Mouse (Mus musculus) retina, adult 2 months (tissue): ENCODE data around the gene Sec61a1.

ENCODE experiments used
- DNase-seq: peaks from one replicate; pipeline ENCODE4 v3.0.0-alpha.2; 2012; ENCODE audit warnings: low read depth, low spot score

Gene Sec61a1

GRCm38 (mm10) chr6:88518404-88519263, at the start of gene Sec61a1:
Gene Sec61a1 (minus strand): TSS chr6:88518905.
- DNase-seq, result peak; percentile 85

- no peak for DNase-seq
Measured at GRCm38 (mm10) chr6:88566676-88567075, 48.0 kb upstream of the Sec61a1 start.

DNA sequence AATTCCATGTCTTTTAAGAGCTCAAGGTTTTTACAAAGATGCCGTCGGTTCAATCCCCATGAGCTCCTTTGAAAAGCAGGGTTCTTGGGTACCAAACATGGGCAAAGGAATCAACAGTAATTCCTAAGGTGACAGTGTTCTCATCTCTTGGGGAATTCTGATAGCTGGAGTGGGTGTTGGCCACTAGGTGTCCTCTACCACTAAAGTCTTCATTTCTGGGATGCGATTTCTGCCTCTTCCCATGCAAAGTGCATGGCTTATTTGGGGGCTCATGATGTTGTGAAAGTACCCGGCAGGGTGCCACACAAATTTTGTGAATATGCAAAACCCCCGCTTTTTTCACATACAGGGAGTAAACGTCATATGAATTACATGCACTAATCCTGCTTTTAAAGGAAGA, 46.3 kb upstream of the Sec61a1 start:
- DNase-seq, result no peak

GRCm38 (mm10) chr6:88560156-88560555, 41.5 kb upstream of the Sec61a1 start:
- no peak for DNase-seq

DNA sequence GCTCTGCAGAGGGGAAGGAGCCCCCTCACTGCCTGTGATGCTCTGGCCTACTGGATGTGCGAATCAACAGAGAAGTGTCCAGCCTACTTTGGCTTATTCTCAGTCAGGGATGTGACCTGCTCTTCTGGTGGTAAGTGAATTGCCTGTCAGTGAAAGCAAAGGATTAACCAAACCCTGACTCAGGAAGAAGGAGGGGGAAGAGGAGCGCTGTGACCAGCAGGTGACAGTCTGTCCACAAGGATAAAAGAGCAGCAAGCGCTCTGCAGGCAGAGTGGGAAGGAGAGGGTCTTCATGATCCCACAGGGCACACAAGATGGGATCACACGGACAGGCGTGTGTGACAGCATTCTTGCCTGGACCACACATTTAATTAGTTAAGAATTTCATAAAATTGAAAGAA, 41.0 kb upstream of the Sec61a1 start:
- DNase-seq, result peak; percentile 13

- DNase-seq, result peak; percentile 11
Measured at GRCm38 (mm10) chr6:88558076-88558475, 39.4 kb upstream of the Sec61a1 start.

GRCm38 (mm10) chr6:88557548-88557947, 38.8 kb upstream of the Sec61a1 start:
- no peak for DNase-seq

- no peak for DNase-seq
Measured at GRCm38 (mm10) chr6:88549916-88550315, 31.2 kb upstream of the Sec61a1 start.

DNA sequence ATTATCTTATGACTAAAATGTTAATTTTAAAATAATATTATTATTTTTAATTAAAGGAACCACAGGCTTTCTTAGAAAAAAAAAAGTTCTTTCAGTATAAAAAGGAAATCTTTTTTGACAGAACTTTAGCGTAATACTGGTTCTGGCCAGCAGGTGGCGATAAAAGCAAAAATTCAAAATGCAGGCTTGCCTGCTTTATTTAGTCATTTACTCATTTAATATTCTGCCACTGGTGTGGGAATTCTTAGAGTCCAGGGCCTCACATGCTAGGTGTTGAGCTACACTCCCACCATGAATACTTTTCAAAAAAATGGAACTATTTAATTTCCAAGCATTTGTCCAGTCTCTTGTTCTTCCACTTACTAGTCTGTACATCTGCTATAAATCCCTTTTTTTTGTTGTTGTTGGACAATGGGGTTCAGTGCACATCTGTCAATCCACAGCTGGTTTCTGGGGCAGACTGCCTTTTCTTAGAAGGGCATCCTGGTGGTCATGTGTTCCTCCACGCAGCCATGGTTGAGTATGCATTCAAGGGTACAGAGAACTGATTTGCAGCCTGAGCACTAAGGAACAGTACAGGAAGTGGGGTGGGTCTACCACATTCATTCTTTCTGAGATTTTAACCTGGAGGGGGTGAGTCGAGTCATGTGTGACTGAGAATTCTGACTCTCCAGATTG, 30.6 kb upstream of the Sec61a1 start:
- DNase-seq, result peak; percentile 6

DNA sequence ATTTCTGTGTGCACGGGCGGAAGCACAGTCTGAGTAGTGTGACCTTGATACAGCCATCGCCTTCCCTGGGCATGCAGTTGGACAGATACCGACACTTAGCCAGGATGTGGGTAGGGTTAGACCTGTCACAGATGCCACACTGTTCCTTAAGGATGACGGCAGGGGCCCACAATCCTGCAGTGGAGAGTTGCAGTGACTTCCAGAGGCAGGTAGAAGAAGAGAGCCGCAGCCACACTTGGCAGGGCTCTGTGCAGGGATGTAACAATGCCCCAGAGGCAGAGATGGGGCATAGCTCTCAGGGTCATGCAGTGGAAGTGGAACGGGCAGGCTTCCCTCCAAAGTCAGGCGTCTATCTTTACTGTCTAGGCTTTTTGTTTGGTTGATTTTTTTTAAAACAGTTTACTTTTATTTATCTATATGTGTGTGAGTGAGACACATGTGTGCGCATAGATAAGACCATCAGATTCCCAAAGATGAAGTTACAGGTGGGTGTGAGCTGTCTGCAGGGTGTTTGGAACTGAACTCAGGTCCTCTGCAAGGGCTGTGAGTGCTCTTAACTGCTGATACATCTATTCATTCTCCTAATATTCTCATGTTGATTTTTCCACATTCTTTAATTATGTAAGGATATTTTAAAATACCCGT, 29.8 kb upstream of the Sec61a1 start:
- DNase-seq, result no peak

DNA sequence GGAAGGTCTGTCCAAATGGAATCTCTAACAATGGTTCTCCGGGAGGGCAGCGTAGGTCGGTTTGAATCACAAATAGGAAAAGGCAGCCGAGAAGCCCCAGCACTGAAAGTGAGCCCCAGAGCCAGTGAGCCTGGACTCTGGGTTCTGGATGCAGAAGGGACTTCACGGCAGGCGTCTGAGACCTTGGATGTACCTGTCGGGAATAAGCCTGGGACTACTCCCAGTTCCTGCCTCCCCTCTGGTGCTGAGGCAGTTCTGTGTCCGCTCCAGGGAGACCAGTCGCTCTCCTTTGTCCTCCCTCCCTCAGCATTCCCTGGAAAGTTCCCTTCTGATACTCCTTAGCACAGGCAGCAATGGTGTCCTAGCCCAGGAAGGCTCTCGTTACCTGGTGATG, 26.7 kb upstream of the Sec61a1 start:
- DNase-seq, result no peak

- DNase-seq, result no peak
Measured at GRCm38 (mm10) chr6:88544644-88545396, 26.1 kb upstream of the Sec61a1 start.

DNA sequence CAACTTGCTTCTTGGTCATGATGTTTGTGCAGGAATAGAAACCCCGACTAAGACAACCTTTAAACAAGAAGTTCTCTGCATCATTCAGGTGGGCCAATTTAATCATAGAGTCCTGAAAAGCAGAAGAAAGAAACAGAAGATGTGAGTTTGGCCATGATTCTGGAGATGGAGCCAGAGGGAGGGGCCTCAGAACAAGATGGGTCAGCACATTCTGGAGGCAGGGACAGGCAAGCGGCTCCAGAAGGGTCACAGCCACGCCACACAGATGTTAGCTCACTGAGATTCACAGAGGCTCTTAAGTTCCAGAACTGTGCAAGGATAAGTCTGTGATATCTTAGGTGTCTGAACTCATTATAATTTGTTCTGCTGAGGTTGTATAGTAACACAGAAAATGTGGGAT, 25.5 kb upstream of the Sec61a1 start:
- DNase-seq, result no peak

GRCm38 (mm10) chr6:88540093-88540755, 21.5 kb upstream of the Sec61a1 start:
- no peak for DNase-seq

- DNase-seq, result no peak
Measured at GRCm38 (mm10) chr6:88530306-88530705, 11.6 kb upstream of the Sec61a1 start.

- DNase-seq, result no peak
Measured at GRCm38 (mm10) chr6:88524056-88524455, 5.4 kb upstream of the Sec61a1 start.

DNA sequence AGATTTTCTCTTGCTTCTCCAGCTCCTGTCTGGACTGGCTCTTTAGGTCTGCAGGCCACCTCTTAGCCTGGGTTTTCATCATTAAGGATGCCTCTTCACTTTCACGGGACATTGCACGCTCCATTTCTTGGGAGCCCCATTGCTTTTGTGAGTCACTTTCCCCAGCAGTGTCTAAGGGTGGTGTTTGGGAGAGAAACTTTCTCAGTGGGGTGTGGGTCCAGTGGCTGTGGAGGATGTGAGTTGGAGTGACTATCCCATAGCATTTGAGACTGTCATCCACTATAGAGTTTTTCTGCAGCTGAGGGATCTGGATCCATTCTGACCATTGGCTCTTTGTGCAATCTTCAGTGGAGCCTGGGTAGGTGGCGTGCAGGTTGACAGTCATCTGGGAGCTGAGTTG, 4.7 kb upstream of the Sec61a1 start:
- no peak for DNase-seq

DNA sequence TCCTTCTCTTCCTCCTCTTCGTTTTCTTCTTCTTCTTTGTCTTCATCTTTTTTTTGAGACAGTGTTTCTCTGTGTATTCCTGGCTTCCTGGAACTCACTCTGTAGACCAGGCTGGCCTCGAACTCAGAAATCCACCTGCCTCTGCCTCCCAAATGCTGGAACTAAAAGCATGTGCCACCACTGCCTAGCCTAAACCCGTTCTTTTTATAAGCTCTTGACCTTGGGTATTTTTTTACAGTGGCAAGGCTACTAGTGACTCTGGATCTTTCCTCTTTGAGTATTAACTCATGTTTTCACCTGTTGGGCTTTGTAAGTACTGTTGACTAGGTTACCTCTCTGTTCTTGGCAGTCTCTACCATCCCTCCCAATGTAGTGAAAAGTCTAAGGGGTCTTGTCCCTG, 4.3 kb upstream of the Sec61a1 start:
- no peak for DNase-seq

- no peak for DNase-seq
Measured at GRCm38 (mm10) chr6:88522606-88523005, 3.9 kb upstream of the Sec61a1 start.

GRCm38 (mm10) chr6:88521821-88522220, 3.1 kb upstream of the Sec61a1 start:
- no peak for DNase-seq

- no peak for DNase-seq
Measured at GRCm38 (mm10) chr6:88517701-88518403, 853 bp downstream of the Sec61a1 start.
